Mouse (Mus musculus) left cerebral cortex, postnatal 36 days (tissue): ENCODE results near the gene Srsf9. TPM values are rescaled to one million over a fixed set of nuclear protein-coding genes. Genes with fewer than 3 reads are reported as not detected.
"Not testable (repeated sequence)": the region's sequence is repeated elsewhere in the genome, so short reads cannot be mapped to it uniquely, and the experiment has no call there.

Source experiments
- DNase-seq, 2 experiments: peaks; one replicate each; pipeline ENCODE4 v3.0.0; 2021 to 2022; ENCODE audit warnings: low spot score in 2 of 2, mixed read lengths in 1 of 2
- intact Hi-C: fragments of 180-260 bp; cut with DNase I; formaldehyde crosslinking; loops from one replicate; pipeline ENCODE4 v1.15.1; 2025
- total RNA-seq, 2 experiments: library from RNA; stranded (reverse); gene quantifications; 2 replicates each; pipeline ENCODE4 v1.2.3; 2021

The Srsf9 gene
- 10 to 100 TPM; 62.5 to 70.6 TPM for total RNA-seq

- DNase-seq, result peak; percentile 94 to 95
- intact Hi-C loops, result loop anchor here (1.0 to 2.0 kb wide), 3 partner anchors 8 to 26 kb away; partner anchors contain the start of genes Dynll1, Gatc and Triap1
Observed at GRCm38 (mm10) chr5:115326875-115327609, at the start of gene Srsf9. Gene Srsf9, plus strand, starts transcription at chr5:115327177.

GRCm38 (mm10) chr5:115278053-115278452 is 48.9 kb upstream of the Srsf9 start:
- DNase-seq, result no peak
- intact Hi-C loops, result no loop called here

- no peak for DNase-seq
- intact Hi-C loops, result no loop called here
Observed at GRCm38 (mm10) chr5:115278785-115279184, 48.2 kb upstream of the Srsf9 start.

- intact Hi-C loops, result no loop called here
- DNase-seq, result peak; percentile 90 to 91
Observed at GRCm38 (mm10) chr5:115279226-115280049, 47.5 kb upstream of the Srsf9 start, which contains the start of gene Coq5. Gene Coq5, plus strand, starts transcription at chr5:115279666.

- intact Hi-C loops, result no loop called here
- DNase-seq, result no peak
Observed at GRCm38 (mm10) chr5:115280050-115280687, 46.8 kb upstream of the Srsf9 start.

GRCm38 (mm10) chr5:115284735-115285134 is 42.2 kb upstream of the Srsf9 start:
- intact Hi-C loops, result no loop called here
- no peak for DNase-seq

- intact Hi-C loops, result no loop called here
- DNase-seq, result no peak
Observed at GRCm38 (mm10) chr5:115294173-115294572, 32.8 kb upstream of the Srsf9 start.

GRCm38 (mm10) chr5:115296347-115296746 is 30.6 kb upstream of the Srsf9 start:
- DNase-seq, result no peak
- intact Hi-C loops, result no loop called here

- DNase-seq, result peak; percentile 61 to 72
- intact Hi-C loops, result loop anchor here (2.0 to 5.0 kb wide), 4 partner anchors 19 to 42 kb away; partner anchors contain the start of genes Gatc, Srsf9 and Triap1
Observed at GRCm38 (mm10) chr5:115300035-115300744, 26.8 kb upstream of the Srsf9 start.

- intact Hi-C loops, result loop anchor here (2.0 to 5.0 kb wide), 4 partner anchors 18 to 41 kb away; partner anchors contain the start of genes Gatc, Srsf9 and Triap1
- DNase-seq, result peak; percentile 100
Observed at GRCm38 (mm10) chr5:115300792-115301614, 26.0 kb upstream of the Srsf9 start, which contains the start of gene Dynll1. Gene Dynll1, minus strand, starts transcription at chr5:115300999.

GRCm38 (mm10) chr5:115301615-115302014 is 25.4 kb upstream of the Srsf9 start:
- intact Hi-C loops, result loop anchor here (2.0 to 5.0 kb wide), 4 partner anchors 17 to 41 kb away; partner anchors contain the start of genes Gatc, Srsf9 and Triap1

GRCm38 (mm10) chr5:115302190-115302589 is 24.8 kb upstream of the Srsf9 start:
- intact Hi-C loops, result loop anchor here (5.0 kb wide), 1 partner anchor 40 kb away; the partner anchor contains the start of genes Gatc and Triap1
- DNase-seq, result not testable (repeated sequence)

More at GRCm38 (mm10) chr5:115301615-115302014, 25.4 kb upstream of the Srsf9 start:
- DNase-seq, result peak in 1 of 2 experiments; percentile 17

GRCm38 (mm10) chr5:115312354-115312753 is 14.6 kb upstream of the Srsf9 start:
- no peak for DNase-seq
- intact Hi-C loops, result no loop called here

- intact Hi-C loops, result no loop called here
- no peak for DNase-seq
Observed at GRCm38 (mm10) chr5:115312816-115313667, 13.9 kb upstream of the Srsf9 start.

- no peak for DNase-seq
- intact Hi-C loops, result no loop called here
Observed at GRCm38 (mm10) chr5:115313668-115313943, 13.4 kb upstream of the Srsf9 start.

GRCm38 (mm10) chr5:115316968-115317644 is 9.9 kb upstream of the Srsf9 start:
- intact Hi-C loops, result no loop called here
- DNase-seq, result no peak
